Mouse (Mus musculus) neural tube, embryonic 13.5 days (tissue): ENCODE results near the gene Col4a3bp. TPM values are rescaled to one million over a fixed set of nuclear protein-coding genes. Genes with fewer than 3 reads are reported as not detected.

ENCODE experiments used
- ATAC-seq: fragments of 200-750 bp; cut with Nextera tagmentation; 2 replicates; pipeline ENCODE4 v1.8.0; 2017; ENCODE audit warnings: low read depth, mild to moderate bottlenecking, moderate TSS enrichment, moderate library complexity
- H3K27ac ChIP-seq: fragments of 300-500 bp; sonication (generic); replicated peaks from 2 replicates; pipeline ENCODE4 v1.5.1; 2015; ENCODE audit warnings: moderate library complexity, mild to moderate bottlenecking, inconsistent platforms
- H3K27me3 ChIP-seq: fragments of 300-500 bp; sonication (generic); 2 replicates; pipeline ENCODE4 v1.6.1; 2015; ENCODE audit warnings: mild to moderate bottlenecking, inconsistent platforms
- H3K36me3 ChIP-seq: fragments of 300-500 bp; sonication (generic); 2 replicates; pipeline ENCODE4 v1.6.1; 2015; ENCODE audit warnings: mild to moderate bottlenecking, inconsistent platforms
- H3K4me1 ChIP-seq: fragments of 300-500 bp; sonication (generic); replicated peaks from 2 replicates; pipeline ENCODE4 v1.6.1; 2015; ENCODE audit warnings: inconsistent platforms
- H3K4me2 ChIP-seq: fragments of 300-500 bp; sonication (generic); 2 replicates; pipeline ENCODE4 v1.6.1; 2015; ENCODE audit warnings: inconsistent platforms, mild to moderate bottlenecking, moderate library complexity
- H3K4me3 ChIP-seq: fragments of 300-500 bp; sonication (generic); 2 replicates; pipeline ENCODE4 v1.5.1; 2015; ENCODE audit warnings: mild to moderate bottlenecking, inconsistent platforms
- H3K9ac ChIP-seq: fragments of 300-500 bp; sonication (generic); 2 replicates; pipeline ENCODE4 v1.6.1; 2015; ENCODE audit warnings: moderate library complexity, mild to moderate bottlenecking, inconsistent platforms
- H3K9me3 ChIP-seq: fragments of 300-500 bp; sonication (generic); 2 replicates; pipeline ENCODE4 v1.6.1; 2016; ENCODE audit warnings: inconsistent platforms
- WGBS: fragments of 180-500 bp; shearing (Covaris S2); methylation state at CpG from one replicate; pipeline ENCODE4 v1.1.7; 2015; 5-methylcytosine and 5-hydroxymethylcytosine counted together
- polyA plus RNA-seq: library from polyadenylated mRNA; unstranded; fragments of >200 nt; fragmentation: Nextera tagmentation; extraction: Ambion mirVana; gene quantifications from 2 replicates; pipeline ENCODE4 v1.2.1, GENCODE M21; 2015

Col4a3bp gene
- polyA plus RNA-seq, 1 experiment from 2014 or later, result 9.9 TPM

DNA sequence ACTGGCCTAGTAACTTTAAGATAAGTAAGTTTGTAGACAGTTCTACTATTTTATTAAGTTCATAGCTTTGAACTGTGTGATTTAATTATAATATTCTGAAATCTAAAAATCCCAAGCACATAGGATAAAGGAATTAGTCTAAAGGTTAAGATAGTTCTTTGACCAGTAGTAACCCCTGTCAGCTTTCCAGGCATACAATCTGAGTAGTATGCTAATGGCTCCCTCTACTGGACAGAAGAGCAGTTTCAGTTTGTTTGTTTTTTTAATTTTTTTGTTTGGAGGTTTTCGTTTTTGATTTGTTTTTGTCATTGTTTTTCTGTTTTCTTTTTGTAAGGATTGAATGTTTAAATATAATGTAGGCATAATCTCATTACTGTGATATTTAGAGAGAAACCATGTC is 51.2 kb downstream of the Col4a3bp start:
- H3K9me3 ChIP-seq, result no peaks in the 10 kb centered on the region
- WGBS, result 24% methylated on average over 1 of the region's 1 CpGs
- 0 out of 2 replicates have a peak, but pooled peaks have one; percentile 8 for ATAC-seq
- H3K27ac ChIP-seq, result no peak overlapping the region
- H3K36me3 ChIP-seq, result peaks cover 3% of the 10 kb centered on the region; the same call in 1 of the 2 replicates
- no peak overlapping the region for H3K9ac ChIP-seq
- no peak overlapping the region for H3K4me2 ChIP-seq
- no peak overlapping the region for H3K4me3 ChIP-seq
- peaks cover 9% of the 10 kb centered on the region for H3K4me1 ChIP-seq
- H3K27me3 ChIP-seq, result no peaks in the 10 kb centered on the region

DNA sequence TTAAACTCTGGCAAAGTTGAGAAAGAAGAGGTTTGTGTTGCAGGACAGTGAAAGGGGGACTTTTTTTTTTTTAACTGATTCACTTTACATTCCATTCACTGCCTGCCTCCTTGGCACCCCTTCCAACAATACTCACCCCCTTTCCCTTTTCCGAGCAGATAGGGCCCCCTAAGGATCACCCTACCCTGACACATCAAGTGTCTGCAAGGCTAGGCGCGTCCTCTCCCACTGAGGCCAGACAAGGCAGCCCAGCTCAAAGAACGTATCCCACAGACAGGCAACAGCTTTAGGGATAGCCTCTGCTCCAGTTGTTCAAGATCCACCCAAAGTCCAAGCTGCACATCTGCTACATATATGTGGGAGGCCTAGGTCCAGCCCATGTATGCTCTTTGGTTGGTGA is 51.7 kb downstream of the Col4a3bp start:
- 85% methylated on average over 4 of the region's 4 CpGs for WGBS
- H3K27me3 ChIP-seq, result no peaks in the 10 kb centered on the region
- no peak overlapping the region for H3K4me2 ChIP-seq
- H3K9me3 ChIP-seq, result no peaks in the 10 kb centered on the region
- H3K4me3 ChIP-seq, result no peak overlapping the region
- no peak for ATAC-seq
- no peak overlapping the region for H3K9ac ChIP-seq
- peaks cover 8% of the 10 kb centered on the region for H3K4me1 ChIP-seq
- H3K36me3 ChIP-seq, result peaks cover 7% of the 10 kb centered on the region
- no peak overlapping the region for H3K27ac ChIP-seq

DNA sequence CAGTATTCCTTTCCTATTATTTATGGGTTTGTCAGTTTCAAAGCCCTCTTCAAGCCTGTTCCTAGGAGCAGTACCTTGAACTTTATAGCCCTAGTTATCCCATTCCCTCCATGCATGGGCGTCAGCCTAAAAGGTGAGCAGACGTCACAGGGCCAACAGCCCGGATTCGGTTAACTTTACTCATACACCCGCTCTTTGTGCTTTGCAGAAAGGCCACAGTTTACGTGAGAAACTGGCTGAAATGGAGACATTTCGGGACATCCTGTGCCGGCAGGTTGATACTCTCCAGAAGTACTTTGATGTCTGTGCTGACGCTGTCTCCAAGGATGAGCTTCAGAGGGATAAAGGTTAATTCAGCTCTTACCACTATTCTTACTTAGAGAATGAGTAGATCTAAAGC is 56.8 kb downstream of the Col4a3bp start:
- no peak overlapping the region for H3K27ac ChIP-seq
- no peak overlapping the region for H3K4me3 ChIP-seq
- H3K36me3 ChIP-seq, result peaks cover 18% of the 10 kb centered on the region
- H3K27me3 ChIP-seq, result no peaks in the 10 kb centered on the region
- no peak overlapping the region for H3K4me2 ChIP-seq
- H3K9ac ChIP-seq, result no peak overlapping the region
- WGBS, result 92% methylated on average over 9 of the region's 9 CpGs
- no peaks in the 10 kb centered on the region for H3K4me1 ChIP-seq
- H3K9me3 ChIP-seq, result no peaks in the 10 kb centered on the region
- no peak for ATAC-seq

DNA sequence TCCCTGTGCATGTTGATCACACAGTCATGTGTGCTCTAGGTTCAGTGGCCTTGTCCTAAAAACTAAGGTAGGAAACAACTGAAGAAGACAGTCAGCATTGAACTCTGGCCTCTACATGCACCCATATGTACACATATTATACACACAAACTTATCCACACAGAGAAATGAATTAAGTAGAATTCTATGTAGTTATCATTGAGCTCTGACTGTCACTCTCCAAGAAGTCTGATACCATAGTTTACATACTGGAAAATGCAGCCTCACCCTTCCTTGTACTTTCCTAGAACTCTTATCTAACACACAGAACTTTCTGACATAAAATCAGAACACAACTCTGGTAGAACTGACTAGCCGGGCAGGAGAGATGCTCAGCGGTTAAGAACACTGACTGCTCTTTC is 61.8 kb downstream of the Col4a3bp start:
- Histone ChIP-seq H3K9ac (no peak overlapping the region), H3K4me2 (no peak overlapping the region), H3K27me3 (no peaks in the 10 kb centered on the region), H3K9me3 (no peaks in the 10 kb centered on the region), H3K27ac (no peak overlapping the region), H3K4me3 (no peak overlapping the region), H3K4me1 (no peaks in the 10 kb centered on the region), H3K36me3 (peaks cover 34% of the 10 kb centered on the region)
- WGBS, result 91% methylated on average over 2 of the region's 2 CpGs
- ATAC-seq, result no peak

GRCm38 (mm10) chr13:96614615-96615014 is 72.2 kb downstream of the Col4a3bp start:
- H3K9ac ChIP-seq, result no peak overlapping the region
- H3K4me3 ChIP-seq, result no peak overlapping the region
- H3K27ac ChIP-seq, result no peak overlapping the region
- no peaks in the 10 kb centered on the region for H3K4me1 ChIP-seq
- no peak for ATAC-seq
- no peak overlapping the region for H3K4me2 ChIP-seq
- 94% methylated on average over 3 of the region's 3 CpGs for WGBS
- H3K27me3 ChIP-seq, result no peaks in the 10 kb centered on the region
- H3K36me3 ChIP-seq, result peaks cover 22% of the 10 kb centered on the region
- no peaks in the 10 kb centered on the region for H3K9me3 ChIP-seq

DNA sequence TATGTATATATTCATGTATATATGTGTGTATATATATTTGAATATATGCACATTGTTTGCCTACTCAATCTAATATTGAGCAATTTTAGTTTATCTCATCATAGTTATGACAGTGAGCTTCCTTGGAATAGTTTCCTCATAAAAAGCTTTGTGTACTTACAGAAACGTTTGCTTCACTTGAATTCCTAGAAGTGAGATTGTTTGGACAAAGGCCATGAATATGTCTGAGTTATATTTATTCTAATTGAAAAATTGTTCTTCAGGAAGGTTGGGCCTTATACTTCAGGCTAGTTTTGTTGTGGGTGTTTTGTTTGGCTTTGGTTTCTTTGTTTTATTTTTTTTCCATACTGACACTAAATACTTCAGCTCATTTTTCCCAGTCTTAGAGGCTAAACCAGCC is 78.5 kb downstream of the Col4a3bp start:
- Histone ChIP-seq H3K9ac (no peak overlapping the region), H3K4me1 (no peaks in the 10 kb centered on the region), H3K4me3 (no peak overlapping the region), H3K9me3 (no peaks in the 10 kb centered on the region), H3K27me3 (no peaks in the 10 kb centered on the region), H3K4me2 (no peak overlapping the region), H3K27ac (no peak overlapping the region), H3K36me3 (peaks cover 18% of the 10 kb centered on the region)
- WGBS, result 79% methylated on average over 1 of the region's 1 CpGs
- no peak for ATAC-seq

GRCm38 (mm10) chr13:96630396-96630795 is 88.0 kb downstream of the Col4a3bp start:
- H3K4me3 ChIP-seq, result no peak overlapping the region
- H3K36me3 ChIP-seq, result peaks cover 52% of the 10 kb centered on the region
- ATAC-seq, result no peak
- H3K9me3 ChIP-seq, result no peaks in the 10 kb centered on the region
- H3K27ac ChIP-seq, result no peak overlapping the region
- no peaks in the 10 kb centered on the region for H3K27me3 ChIP-seq
- no peak overlapping the region for H3K9ac ChIP-seq
- no peak overlapping the region for H3K4me2 ChIP-seq
- 93% methylated on average over 4 of the region's 4 CpGs for WGBS
- no peaks in the 10 kb centered on the region for H3K4me1 ChIP-seq

DNA sequence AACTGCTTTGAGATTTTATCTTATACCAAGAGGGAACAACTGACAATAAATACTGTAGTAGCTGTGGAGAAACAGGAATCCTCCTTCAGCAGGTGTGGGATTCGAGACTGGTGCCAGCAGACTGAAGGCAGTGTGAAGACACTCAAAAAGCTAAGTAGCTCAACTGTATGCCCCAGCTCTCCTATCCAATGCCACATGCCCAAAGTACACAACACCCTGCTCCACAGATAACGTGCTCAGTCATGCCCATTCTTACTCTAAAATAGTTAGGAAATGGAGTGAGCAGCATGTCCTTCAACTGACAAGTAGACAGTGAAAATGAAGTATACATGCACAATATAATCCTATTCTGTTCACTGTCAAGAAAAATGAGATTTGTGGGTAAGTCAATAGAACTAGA is 101.8 kb downstream of the Col4a3bp start:
- H3K36me3 ChIP-seq, result peaks cover 29% of the 10 kb centered on the region
- H3K27ac ChIP-seq, result no peak overlapping the region
- no peak overlapping the region for H3K9ac ChIP-seq
- no peak overlapping the region for H3K4me2 ChIP-seq
- ATAC-seq, result no peak
- H3K4me1 ChIP-seq, result no peaks in the 10 kb centered on the region; the same call in 1 of the 2 replicates
- H3K9me3 ChIP-seq, result no peaks in the 10 kb centered on the region
- WGBS, result 83% methylated on average over 2 of the region's 2 CpGs
- no peaks in the 10 kb centered on the region for H3K27me3 ChIP-seq
- no peak overlapping the region for H3K4me3 ChIP-seq

- H3K4me1 ChIP-seq, result no peaks in the 10 kb centered on the region; the same call in 1 of the 2 replicates
- no peaks in the 10 kb centered on the region for H3K9me3 ChIP-seq
- no peaks in the 10 kb centered on the region for H3K27me3 ChIP-seq
- no peak overlapping the region for H3K4me2 ChIP-seq
- peaks cover 39% of the 10 kb centered on the region for H3K36me3 ChIP-seq
- no peak for ATAC-seq
- 59% methylated on average over 5 of the region's 5 CpGs for WGBS
- H3K4me3 ChIP-seq, result no peak overlapping the region
- no peak overlapping the region for H3K9ac ChIP-seq
- H3K27ac ChIP-seq, result no peak overlapping the region
Measured at GRCm38 (mm10) chr13:96645822-96646221, 103.4 kb downstream of the Col4a3bp start.

- 91% methylated on average over 9 of the region's 9 CpGs for WGBS
- H3K36me3 ChIP-seq, result peaks cover 96% of the 10 kb centered on the region
- H3K27me3 ChIP-seq, result no peaks in the 10 kb centered on the region
- no peaks in the 10 kb centered on the region for H3K4me1 ChIP-seq
- H3K27ac ChIP-seq, result no peak overlapping the region
- no peak overlapping the region for H3K4me3 ChIP-seq
- no peaks in the 10 kb centered on the region for H3K9me3 ChIP-seq
- no peak for ATAC-seq
- no peak overlapping the region for H3K4me2 ChIP-seq
- H3K9ac ChIP-seq, result no peak overlapping the region
Measured at GRCm38 (mm10) chr13:96653041-96653440, 110.6 kb downstream of the Col4a3bp start.

- H3K4me3 ChIP-seq, result no peak overlapping the region
- peaks cover 93% of the 10 kb centered on the region for H3K36me3 ChIP-seq
- no peak overlapping the region for H3K27ac ChIP-seq
- ATAC-seq, result no peak
- H3K27me3 ChIP-seq, result no peaks in the 10 kb centered on the region
- 71% methylated on average over 1 of the region's 1 CpGs for WGBS
- H3K9ac ChIP-seq, result no peak overlapping the region
- H3K4me1 ChIP-seq, result peaks cover 11% of the 10 kb centered on the region
- H3K9me3 ChIP-seq, result no peaks in the 10 kb centered on the region
- no peak overlapping the region for H3K4me2 ChIP-seq
Measured at GRCm38 (mm10) chr13:96656673-96657072, 114.3 kb downstream of the Col4a3bp start.

DNA sequence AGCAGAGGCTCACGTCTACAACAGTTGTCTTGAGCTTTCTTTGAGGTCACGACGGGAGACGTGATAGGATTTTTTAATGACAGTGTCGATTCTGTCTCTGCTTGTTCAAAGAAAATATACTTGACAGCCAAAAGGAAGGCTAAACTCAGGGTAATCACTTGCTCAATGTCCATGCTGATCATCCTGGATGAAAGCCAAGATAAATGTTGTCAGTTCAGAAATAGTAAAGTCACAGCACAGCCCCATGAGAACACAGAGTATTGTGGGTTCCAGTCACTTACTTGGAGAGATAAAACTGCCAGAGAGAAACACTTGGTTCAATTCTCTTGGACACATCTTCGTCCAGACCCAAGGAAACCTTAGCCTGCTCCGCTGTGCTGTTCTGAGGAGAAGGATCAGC is 116.5 kb downstream of the Col4a3bp start:
- Histone ChIP-seq H3K27ac (no peak overlapping the region), H3K9me3 (no peaks in the 10 kb centered on the region), H3K4me1 (peaks cover 11% of the 10 kb centered on the region), H3K9ac (no peak overlapping the region), H3K4me3 (no peak overlapping the region), H3K4me2 (no peak overlapping the region), H3K36me3 (peaks cover 95% of the 10 kb centered on the region), H3K27me3 (no peaks in the 10 kb centered on the region)
- WGBS, result 88% methylated on average over 7 of the region's 7 CpGs
- no peak for ATAC-seq

- no peak overlapping the region for H3K9ac ChIP-seq
- ATAC-seq, result peak; percentile 58; the same call in 1 of the 2 replicates
- H3K27ac ChIP-seq, result no peak overlapping the region; the same call in 1 of the 2 replicates
- WGBS, result 49% methylated on average over 10 of the region's 10 CpGs
- H3K4me2 ChIP-seq, result no peak overlapping the region
- no peak overlapping the region for H3K4me3 ChIP-seq
- peaks cover 95% of the 10 kb centered on the region for H3K36me3 ChIP-seq
- H3K4me1 ChIP-seq, result peaks cover 11% of the 10 kb centered on the region
- H3K9me3 ChIP-seq, result no peaks in the 10 kb centered on the region
- no peaks in the 10 kb centered on the region for H3K27me3 ChIP-seq
Measured at GRCm38 (mm10) chr13:96660095-96660860, 117.9 kb downstream of the Col4a3bp start.
